Mouse (Mus musculus) neural tube, embryonic 14.5 days (tissue): ENCODE measurements at regions not wholly inside any gene's neighbourhood (a gene's known extent, or its start where the extent isn't known, plus 50 kb on each side); places are given as distances from the start of the nearest gene placed in this dataset.

ENCODE experiments used
- ATAC-seq: fragments of 200-750 bp; cut with Nextera tagmentation; 2 replicates; pipeline ENCODE4 v1.8.0; 2017; ENCODE audit warnings: low read depth, mild to moderate bottlenecking, moderate TSS enrichment, moderate library complexity
- H3K27ac ChIP-seq: fragments of 300-500 bp; sonication (generic); 2 replicates; pipeline ENCODE4 v1.5.1; 2014; ENCODE audit warnings: low read depth, mild to moderate bottlenecking, control low read depth, low read length, moderate library complexity, mixed read lengths
- H3K27me3 ChIP-seq: fragments of 300-500 bp; sonication (generic); 2 replicates; pipeline ENCODE4 v1.6.1; 2014; ENCODE audit warnings: low read length; ENCODE audit not compliant: control insufficient read depth, insufficient read depth
- H3K36me3 ChIP-seq: fragments of 300-500 bp; sonication (generic); 2 replicates; pipeline ENCODE4 v1.6.1; 2014; ENCODE audit warnings: low read length, mixed read lengths; ENCODE audit not compliant: control insufficient read depth, insufficient read depth
- H3K4me1 ChIP-seq: fragments of 300-500 bp; sonication (generic); 2 replicates; pipeline ENCODE4 v1.6.1; 2014; ENCODE audit warnings: low read length; ENCODE audit not compliant: control insufficient read depth, insufficient read depth
- H3K4me2 ChIP-seq: fragments of 300-500 bp; sonication (generic); 2 replicates; pipeline ENCODE4 v1.6.1; 2014; ENCODE audit warnings: mild to moderate bottlenecking, low read depth, low read length, control low read depth
- H3K4me3 ChIP-seq: fragments of 300-500 bp; sonication (generic); 2 replicates; pipeline ENCODE4 v1.5.1; 2014; ENCODE audit warnings: low read depth, low read length, control low read depth, mixed read lengths
- H3K9ac ChIP-seq: fragments of 300-500 bp; sonication (generic); replicated peaks from 2 replicates; pipeline ENCODE4 v1.6.1; 2014; ENCODE audit warnings: low read depth, mild to moderate bottlenecking, control low read depth, low read length, mixed read lengths
- H3K9me3 ChIP-seq: fragments of 300-500 bp; sonication (generic); 2 replicates; pipeline ENCODE4 v1.6.1; 2016; ENCODE audit warnings: low read length; ENCODE audit not compliant: control insufficient read depth
- WGBS: fragments of 180-500 bp; shearing (Covaris S2); extraction: QIAGEN DNeasy Blood & Tissue Kit; methylation state at CpG from one replicate; pipeline ENCODE4 v1.1.7; 2014; 5-methylcytosine and 5-hydroxymethylcytosine counted together

DNA sequence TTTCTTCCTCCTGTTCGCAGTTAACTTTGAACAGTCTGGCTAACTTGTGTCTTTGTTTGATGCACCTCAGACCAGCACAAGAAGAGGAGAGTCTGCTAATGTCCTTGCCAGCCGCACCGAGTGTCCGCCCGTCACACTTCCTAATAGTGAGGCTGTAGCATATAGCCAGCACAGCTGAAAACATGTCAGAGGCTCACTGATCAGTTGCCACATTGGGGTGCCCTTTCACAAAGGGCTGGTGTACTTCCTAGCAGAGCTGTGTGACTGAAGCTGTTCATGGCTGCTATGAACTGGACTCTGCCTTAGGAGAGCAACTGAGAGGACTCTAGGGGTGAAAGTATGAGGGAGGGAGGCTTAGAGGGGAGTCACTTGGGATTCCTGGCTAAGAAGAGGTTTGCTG lies 293.7 kb upstream of the Kcnh8 start:
- ATAC-seq, result no peak; the same call in 1 of the 2 replicates
- Histone ChIP-seq H3K36me3 (no peaks in the 10 kb centered on the region), H3K4me3 (no peak overlapping the region), H3K27me3 (no peaks in the 10 kb centered on the region), H3K4me2 (no peak overlapping the region), H3K9me3 (no peaks in the 10 kb centered on the region), H3K4me1 (no peaks in the 10 kb centered on the region), H3K9ac (no peak overlapping the region), H3K27ac (no peak overlapping the region)
- 87% methylated on average over 5 of the region's 5 CpGs for WGBS

- no peak overlapping the region for H3K9ac ChIP-seq
- H3K36me3 ChIP-seq, result no peaks in the 10 kb centered on the region
- no peak overlapping the region for H3K4me2 ChIP-seq
- no peaks in the 10 kb centered on the region for H3K4me1 ChIP-seq
- H3K27me3 ChIP-seq, result no peaks in the 10 kb centered on the region
- WGBS, result 73% methylated on average over 4 of the region's 4 CpGs
- no peak overlapping the region for H3K4me3 ChIP-seq
- no peak overlapping the region for H3K27ac ChIP-seq
- H3K9me3 ChIP-seq, result no peaks in the 10 kb centered on the region
- ATAC-seq, result no peak
These were observed 298.4 kb upstream of the Kcnh8 start for GRCm38 (mm10) chr17:52304133-52304532.

DNA sequence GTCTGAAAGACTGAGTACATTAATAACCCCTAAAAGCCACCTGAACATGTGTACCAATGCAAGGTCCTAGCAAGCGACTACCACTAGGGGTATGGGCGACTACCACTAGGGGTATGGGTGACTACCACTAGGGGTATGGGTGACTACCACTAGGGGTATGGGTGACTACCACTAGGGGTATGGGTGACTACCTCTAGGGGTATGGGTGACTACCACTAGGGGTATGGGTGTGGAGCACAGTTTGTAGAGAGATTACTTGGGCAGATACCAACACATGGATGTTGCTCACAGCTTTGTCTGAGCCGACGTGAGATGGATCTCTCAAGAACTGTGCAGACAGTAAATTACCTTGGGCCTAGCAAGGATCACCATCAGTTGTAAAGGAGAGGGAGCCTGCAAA lies 299.2 kb upstream of the Kcnh8 start:
- no peak overlapping the region for H3K4me2 ChIP-seq
- H3K9ac ChIP-seq, result no peak overlapping the region
- H3K9me3 ChIP-seq, result no peaks in the 10 kb centered on the region
- WGBS, result 98% methylated on average over 4 of the region's 4 CpGs
- H3K4me3 ChIP-seq, result no peak overlapping the region
- no peaks in the 10 kb centered on the region for H3K27me3 ChIP-seq
- ATAC-seq, result no peak
- H3K36me3 ChIP-seq, result no peaks in the 10 kb centered on the region
- H3K4me1 ChIP-seq, result no peaks in the 10 kb centered on the region
- no peak overlapping the region for H3K27ac ChIP-seq

- Histone ChIP-seq H3K27me3 (no peaks in the 10 kb centered on the region), H3K36me3 (no peaks in the 10 kb centered on the region), H3K27ac (no peak overlapping the region), H3K9me3 (no peaks in the 10 kb centered on the region), H3K4me2 (no peak overlapping the region), H3K4me3 (no peak overlapping the region), H3K9ac (no peak overlapping the region), H3K4me1 (no peaks in the 10 kb centered on the region)
- 89% methylated on average over 4 of the region's 4 CpGs for WGBS
- ATAC-seq, result no peak
These were observed 302.7 kb upstream of the Kcnh8 start for GRCm38 (mm10) chr17:52299769-52300168.

GRCm38 (mm10) chr17:52285392-52285791 lies 317.1 kb upstream of the Kcnh8 start:
- no peaks in the 10 kb centered on the region for H3K36me3 ChIP-seq
- no peaks in the 10 kb centered on the region for H3K9me3 ChIP-seq
- no peaks in the 10 kb centered on the region for H3K27me3 ChIP-seq
- no peaks in the 10 kb centered on the region for H3K4me1 ChIP-seq
- no peak overlapping the region for H3K4me3 ChIP-seq
- 94% methylated on average over 2 of the region's 2 CpGs for WGBS
- no peak overlapping the region for H3K27ac ChIP-seq
- no peak for ATAC-seq
- no peak overlapping the region for H3K9ac ChIP-seq
- H3K4me2 ChIP-seq, result no peak overlapping the region

DNA sequence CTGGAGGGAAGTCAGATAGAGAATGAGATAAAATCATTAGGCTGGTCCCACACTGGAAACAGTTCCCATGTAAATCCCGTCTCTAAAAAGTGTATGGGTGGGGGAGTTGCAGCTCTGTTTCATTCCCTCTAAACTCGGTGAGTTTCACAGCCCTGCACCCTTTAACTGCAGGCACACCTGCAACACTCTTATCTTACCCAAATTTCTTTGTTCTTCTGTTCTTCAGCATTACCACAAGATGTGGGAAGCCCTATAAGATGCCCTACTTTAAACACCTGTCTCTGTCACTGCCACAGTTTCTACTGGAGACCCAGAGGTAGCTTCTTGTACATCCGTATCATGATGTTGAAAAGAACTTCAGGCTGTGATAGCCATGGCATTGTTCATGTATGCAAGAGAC lies 320.2 kb upstream of the Kcnh8 start:
- Histone ChIP-seq H3K27me3 (no peaks in the 10 kb centered on the region), H3K4me2 (no peak overlapping the region), H3K36me3 (no peaks in the 10 kb centered on the region), H3K9me3 (no peaks in the 10 kb centered on the region), H3K4me1 (no peaks in the 10 kb centered on the region), H3K9ac (no peak overlapping the region), H3K27ac (no peak overlapping the region), H3K4me3 (no peak overlapping the region)
- ATAC-seq, result no peak
- WGBS, result 62% methylated on average over 3 of the region's 3 CpGs

GRCm38 (mm10) chr17:52278523-52278922 lies 324.0 kb upstream of the Kcnh8 start:
- no peak overlapping the region for H3K4me3 ChIP-seq

DNA sequence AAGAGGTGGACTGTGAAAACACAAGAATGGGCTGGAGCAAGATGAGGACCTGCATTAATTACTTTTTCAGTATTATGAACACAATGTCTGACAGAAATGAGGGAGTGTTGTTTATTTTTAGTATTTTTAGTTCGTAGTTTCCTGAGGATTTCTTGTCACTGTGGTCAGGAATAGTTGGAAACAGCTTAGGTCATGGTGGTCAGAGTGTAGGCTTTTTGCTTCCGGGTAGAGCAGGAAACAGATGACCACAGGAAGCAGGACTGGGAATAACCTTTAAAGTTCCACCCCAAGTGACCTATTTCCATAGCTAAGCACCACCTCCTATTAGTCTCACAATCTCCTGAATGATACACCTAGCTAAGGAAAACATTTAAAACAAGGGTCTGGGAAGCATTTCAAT lies 333.7 kb upstream of the Kcnh8 start:
- ATAC-seq, result no peak

More at GRCm38 (mm10) chr17:52278523-52278922, 324.0 kb upstream of the Kcnh8 start:
- Histone ChIP-seq H3K27me3 (no peaks in the 10 kb centered on the region), H3K9ac (no peak overlapping the region), H3K9me3 (no peaks in the 10 kb centered on the region), H3K4me2 (no peak overlapping the region), H3K27ac (no peak overlapping the region), H3K4me1 (no peaks in the 10 kb centered on the region), H3K36me3 (no peaks in the 10 kb centered on the region)
- no peak for ATAC-seq
- WGBS, result 87% methylated on average over 4 of the region's 4 CpGs

GRCm38 (mm10) chr17:52251284-52251683 lies 351.2 kb upstream of the Kcnh8 start:
- no peaks in the 10 kb centered on the region for H3K27me3 ChIP-seq
- H3K9ac ChIP-seq, result no peak overlapping the region
- H3K27ac ChIP-seq, result no peak overlapping the region
- H3K9me3 ChIP-seq, result no peaks in the 10 kb centered on the region
- no peaks in the 10 kb centered on the region for H3K4me1 ChIP-seq
- H3K4me2 ChIP-seq, result no peak overlapping the region
- no peak for ATAC-seq
- H3K4me3 ChIP-seq, result no peak overlapping the region
- H3K36me3 ChIP-seq, result no peaks in the 10 kb centered on the region

More for the DNA sequence above, 333.7 kb upstream of the Kcnh8 start:
- Histone ChIP-seq H3K9me3 (no peaks in the 10 kb centered on the region), H3K27ac (no peak overlapping the region), H3K9ac (no peak overlapping the region), H3K4me3 (no peak overlapping the region), H3K27me3 (no peaks in the 10 kb centered on the region), H3K4me2 (no peak overlapping the region), H3K36me3 (no peaks in the 10 kb centered on the region), H3K4me1 (no peaks in the 10 kb centered on the region)
- WGBS, result 83% methylated on average over 2 of the region's 2 CpGs

DNA sequence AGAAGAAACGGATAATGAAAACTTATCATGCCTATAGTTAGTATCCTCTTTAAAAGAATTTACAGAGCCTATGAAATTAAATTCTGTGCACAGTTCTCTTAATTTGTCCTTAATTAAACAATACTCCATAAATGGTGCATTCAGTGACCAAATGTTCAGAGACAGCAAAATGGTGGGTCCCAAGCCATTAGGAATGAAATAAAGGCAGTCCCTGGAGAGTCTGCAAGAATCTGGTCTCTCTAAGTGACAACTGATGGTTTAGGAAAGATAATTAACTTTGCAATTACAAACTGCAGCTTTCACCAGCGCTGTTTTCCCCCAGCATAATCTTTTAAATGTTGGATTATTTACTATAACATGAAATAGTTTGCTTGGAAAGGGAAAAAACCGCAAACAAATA lies 376.9 kb upstream of the Kcnh8 start:
- Histone ChIP-seq H3K4me1 (no peaks in the 10 kb centered on the region), H3K9ac (no peak overlapping the region), H3K4me2 (no peak overlapping the region), H3K36me3 (no peaks in the 10 kb centered on the region), H3K27me3 (no peaks in the 10 kb centered on the region), H3K27ac (no peak overlapping the region), H3K9me3 (no peaks in the 10 kb centered on the region), H3K4me3 (no peak overlapping the region)
- WGBS, result 51% methylated on average over 3 of the region's 3 CpGs
- ATAC-seq, result peak; percentile 71
